Mouse (Mus musculus) ES-CJ7 (cell line): Measurements from ENCODE around the gene Spcs3.
A peak's percentile ranks its signal among the peaks of the same experiment; 100 is the strongest.
"Not testable (repeated sequence)": the region's sequence is repeated elsewhere in the genome, so short reads cannot be mapped to it uniquely, and the experiment has no call there.

Source experiments
- DNase-seq: peaks from one replicate; pipeline ENCODE4 v3.0.0; 2011; ENCODE audit warnings: low read depth, low spot score

The Spcs3 gene

DNA sequence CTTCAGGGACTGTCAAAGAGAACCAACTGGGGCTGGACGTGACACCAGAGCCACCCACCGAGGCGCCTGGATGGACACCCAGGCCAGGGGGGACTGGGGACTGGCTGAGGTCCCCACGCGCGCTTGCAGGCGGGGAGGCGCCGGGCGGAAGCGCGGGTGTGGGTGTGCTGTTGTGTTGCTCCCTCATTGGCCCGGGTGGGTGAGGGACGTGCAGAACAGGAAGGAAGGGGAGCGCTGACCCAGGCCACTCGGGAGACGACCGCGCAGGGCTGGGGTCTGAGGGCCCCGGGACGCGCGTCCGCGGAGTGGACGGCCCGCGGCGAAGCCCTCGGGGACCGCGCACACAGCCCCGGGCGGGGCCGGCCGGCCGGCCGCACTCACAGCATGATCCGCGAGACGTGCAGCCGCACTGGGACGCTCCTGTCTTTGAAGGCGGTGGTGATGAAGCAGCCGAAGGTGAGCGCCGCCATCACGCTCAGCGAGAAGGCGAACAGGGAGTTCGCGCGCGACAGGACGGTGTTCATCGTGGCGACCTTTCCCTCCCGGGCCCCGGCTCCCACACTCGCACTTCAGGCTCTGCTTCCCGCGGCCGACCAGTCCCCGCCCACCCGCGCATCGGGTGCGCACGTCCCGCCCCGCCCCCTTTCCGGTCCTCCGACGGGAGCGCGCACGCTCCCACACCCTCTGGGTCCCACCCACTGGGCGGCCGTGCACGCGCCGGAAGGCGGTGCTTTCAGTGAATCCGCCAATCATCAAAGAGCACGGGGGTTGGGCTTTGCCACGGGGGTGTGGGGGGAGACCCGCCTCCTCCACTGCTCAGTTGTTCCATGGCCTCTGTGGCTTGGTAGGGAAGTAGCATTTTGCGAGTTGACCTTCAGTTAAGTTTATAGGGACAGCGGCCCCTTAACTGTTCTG is at the start of gene Spcs3, which contains the start of gene Asb5:
Gene Spcs3 (minus strand): TSS at position 617 of the 915 bp plus-strand sequence.
Gene Asb5 (plus strand): TSS at position 199 of the 915 bp plus-strand sequence.
- DNase-seq: peak; percentile 96

DNA sequence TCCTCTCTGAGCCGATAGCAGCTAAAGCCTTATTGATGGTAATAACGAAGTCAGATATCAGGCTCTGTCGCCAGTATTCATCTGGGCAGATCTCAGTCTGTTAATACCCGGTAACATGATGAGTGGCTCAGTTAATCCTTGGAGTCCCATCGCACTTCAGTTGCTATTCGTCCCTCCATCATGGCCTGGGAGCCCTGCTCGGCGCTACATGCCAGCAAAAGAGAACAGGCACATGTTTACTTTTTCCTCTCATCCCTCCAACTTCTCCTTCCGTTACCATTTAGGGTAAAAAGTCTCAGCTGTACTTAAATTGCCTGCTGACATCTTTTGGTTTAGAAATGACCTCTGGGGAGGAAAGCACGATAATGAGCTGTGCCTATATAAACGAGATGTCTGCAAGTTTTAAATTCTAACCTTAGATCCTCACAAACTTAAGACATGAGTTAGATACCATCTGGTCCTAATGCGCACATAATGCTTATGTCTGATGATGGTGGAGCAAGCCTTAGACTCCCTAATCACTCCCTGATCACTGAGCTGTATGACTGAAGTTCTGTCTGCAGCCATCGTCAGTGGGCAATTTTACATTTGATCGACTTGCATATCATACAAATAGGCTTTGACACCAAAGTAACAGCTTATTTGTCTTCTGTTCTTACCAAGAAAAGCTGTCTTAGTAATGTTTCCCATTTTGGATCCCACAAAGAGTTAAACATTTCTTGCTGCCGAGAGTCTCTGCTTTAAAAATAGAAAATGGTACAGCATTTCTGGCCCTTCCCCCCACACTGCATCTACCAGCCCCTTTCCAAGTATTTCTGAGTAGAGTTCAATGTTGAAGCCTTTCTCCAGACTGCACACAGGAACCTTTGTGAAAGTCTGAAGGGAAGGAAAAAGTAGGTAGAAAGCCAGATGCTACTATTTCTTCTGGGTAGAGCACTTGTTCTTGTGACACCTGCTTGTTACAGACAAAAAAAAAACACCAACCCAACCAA is 41.1 kb upstream of the Spcs3 start:
- DNase-seq: no peak

DNA sequence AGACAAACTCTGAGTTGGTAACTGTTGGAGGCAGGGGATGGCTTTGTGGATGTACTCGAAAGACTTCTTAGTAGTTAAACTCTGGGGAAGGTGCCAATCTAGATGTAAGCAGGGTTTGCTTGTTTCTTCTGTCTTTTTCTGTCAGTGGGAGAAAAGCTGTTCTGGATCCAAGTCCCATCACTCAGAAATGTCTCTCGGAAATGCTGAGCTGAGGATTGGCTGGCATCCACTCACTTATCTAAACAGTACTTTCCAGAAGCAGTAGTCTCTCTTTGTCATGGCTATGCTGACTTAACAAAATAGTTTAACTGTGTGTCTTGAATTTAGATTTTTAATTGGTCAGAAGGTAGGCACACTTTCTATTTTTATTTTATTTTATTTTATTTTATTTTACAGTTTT is 37.4 kb upstream of the Spcs3 start:
- no peak for DNase-seq

DNA sequence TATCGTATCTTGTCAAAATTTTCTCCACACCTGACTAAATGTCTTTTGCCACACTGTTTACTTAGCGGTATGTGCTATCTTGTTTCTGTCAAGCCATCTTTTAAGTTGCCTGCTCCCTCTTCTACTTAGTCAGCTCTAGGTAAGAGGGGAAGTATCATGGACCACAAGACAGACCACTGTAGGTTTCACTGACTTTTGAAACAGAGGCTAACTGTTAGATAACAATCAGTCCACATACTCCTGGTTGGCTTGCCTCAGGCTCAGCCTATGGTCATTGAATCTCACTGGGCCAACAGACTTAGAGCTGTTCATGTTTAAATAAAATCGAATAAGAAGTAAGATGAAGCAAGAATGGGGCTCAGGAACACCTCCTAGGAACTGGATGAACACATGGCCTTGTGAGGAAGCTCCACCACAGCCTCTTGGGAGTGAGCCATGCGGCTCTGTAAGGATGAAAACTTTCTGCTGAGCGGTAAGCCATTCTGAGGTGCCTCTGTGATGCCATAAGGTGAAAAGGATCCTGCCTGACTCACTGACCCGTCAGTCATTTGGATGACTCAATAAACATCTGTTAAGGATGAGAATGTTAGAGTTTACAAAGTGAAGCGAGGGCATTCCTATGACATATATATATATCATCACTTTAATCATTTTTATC is 35.9 kb upstream of the Spcs3 start:
- DNase-seq: no peak

DNA sequence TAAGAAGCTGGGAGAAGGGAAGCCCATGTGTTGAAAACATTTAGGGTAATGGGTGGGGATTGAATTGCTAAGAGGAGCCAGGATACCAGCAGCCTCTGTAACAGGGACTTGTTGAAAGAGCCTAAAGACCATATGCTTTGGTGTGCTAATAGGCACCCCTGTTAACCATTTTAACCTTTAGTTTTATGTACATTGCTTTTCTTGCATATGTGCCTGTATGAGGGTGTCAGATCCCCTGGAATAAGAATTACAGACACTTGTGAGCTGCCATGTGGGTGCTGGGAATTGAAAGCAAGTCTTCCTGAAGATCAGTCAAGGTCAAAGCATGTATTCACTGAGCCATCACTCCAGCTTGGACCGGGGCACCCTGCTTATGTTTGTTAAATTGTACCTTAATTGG is 35.4 kb upstream of the Spcs3 start:
- DNase-seq: peak; percentile 57

DNA sequence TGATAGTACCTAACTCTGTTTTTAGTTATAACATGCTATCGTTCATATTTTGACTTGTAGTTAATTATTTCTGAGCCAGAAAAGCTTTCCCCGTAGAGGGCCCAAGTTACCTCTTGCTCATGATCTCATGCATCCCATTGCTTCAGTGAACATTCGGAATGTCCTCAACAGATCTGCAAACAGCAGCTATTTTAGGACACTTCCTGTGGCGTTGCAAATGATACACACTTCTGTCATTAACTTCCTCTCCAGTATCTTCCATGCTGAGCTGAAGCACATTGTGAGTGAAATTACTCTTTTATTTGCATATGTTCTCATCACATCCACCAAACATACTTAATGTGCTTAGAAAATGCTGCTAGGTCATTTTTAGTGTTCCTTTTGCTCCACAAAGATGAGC is 32.3 kb upstream of the Spcs3 start:
- DNase-seq: no peak

DNA sequence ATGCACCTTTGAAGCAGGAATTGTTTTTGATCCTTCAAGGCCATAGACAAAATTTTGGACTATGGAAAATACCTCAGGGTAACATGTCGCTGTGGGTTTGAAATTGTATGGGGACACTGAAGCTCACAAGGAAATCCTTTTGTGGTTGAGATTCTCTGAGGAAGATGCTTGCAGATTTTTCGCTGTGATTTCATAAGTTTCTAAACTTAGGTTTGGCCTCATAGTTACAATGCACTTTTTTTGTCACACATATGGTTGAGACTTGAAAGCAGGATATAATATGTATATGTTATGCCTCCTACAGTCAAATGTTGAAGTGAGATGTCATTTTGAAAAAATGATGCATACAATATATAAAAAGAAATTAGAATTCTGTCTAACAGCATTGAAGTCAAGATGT is 25.1 kb upstream of the Spcs3 start:
- no peak for DNase-seq

DNA sequence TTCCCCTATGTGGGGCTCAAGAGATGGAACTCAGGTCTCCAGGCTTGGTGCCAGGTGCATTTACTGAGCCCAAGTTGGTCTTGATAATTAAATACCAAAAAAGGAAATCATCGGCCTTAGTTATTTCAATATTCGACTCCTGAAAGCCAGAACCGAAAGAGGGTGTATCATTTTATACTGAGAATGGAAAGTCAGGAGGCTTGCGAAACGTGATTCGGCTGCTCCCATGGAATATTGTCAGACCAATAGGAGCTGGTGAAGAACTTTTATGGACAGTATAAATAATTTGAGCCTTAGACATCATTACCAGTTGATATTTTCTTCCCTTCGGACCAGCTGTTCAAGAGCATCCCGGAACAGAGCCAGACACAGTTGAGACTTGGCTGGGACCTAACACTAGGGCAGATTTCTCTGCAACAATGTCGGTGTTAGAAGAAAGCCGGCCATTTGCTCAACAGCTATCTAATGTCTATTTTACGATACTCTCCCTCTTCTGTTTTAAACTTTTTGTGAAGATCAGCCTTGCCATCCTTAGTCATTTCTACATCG is 20.3 kb upstream of the Spcs3 start:
- no peak for DNase-seq

DNA sequence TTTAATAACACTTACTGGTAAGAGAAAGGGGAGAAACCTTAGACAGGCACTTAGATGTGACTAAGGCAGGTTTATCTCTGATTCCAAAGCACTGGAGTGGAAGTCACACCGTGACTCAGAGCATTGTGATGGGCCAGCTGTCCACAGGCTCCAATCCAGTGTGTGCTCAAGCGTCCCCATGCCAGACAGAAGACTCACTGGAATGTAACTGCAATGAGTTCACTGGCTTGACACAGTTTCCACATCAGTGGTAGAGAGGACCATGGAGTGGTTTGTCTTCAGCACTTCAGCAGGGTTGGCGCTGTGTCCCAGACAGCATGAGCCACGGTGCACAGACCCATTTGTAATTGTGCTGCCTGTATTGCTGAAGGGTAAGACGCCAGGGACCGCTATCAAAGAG is 18.6 kb upstream of the Spcs3 start:
- no peak for DNase-seq

DNA sequence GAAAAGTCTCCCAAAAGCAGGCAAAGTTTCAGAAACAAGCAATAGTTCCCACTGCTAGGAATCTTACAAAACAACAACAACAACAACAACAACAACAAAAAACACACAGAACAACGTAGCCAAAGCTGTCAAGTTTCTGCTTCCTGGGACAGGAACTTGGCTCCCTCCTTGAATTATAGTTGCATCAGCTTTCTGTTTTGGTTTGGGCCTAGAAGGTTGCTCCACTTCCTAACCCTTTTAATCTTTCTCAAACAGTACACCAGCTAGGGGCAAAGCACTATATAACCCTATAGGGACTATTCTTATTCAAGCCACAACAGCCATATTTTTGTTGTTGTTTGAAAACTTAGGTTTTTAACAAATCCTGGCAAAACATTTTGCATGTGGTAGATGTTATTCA is 11.5 kb upstream of the Spcs3 start:
- no peak for DNase-seq

DNA sequence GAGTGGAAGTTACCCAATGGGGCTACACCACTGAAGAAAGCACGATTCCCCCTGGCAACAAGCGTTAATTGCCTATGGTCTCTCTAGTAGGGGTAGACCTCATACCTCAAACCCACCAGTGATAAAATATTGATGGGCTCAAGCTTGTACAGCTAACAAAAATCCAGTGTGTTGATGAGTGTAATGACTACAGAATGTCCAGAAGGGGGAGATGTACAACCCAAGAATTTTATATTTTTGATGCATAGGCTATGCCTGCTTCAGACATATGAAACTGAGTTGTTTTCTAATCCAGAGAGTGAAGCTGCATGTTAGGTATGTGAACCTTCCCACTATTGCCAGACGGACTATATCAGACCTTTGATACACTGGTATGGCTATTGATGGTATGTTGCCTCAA is 7.5 kb upstream of the Spcs3 start:
- no peak for DNase-seq

DNA sequence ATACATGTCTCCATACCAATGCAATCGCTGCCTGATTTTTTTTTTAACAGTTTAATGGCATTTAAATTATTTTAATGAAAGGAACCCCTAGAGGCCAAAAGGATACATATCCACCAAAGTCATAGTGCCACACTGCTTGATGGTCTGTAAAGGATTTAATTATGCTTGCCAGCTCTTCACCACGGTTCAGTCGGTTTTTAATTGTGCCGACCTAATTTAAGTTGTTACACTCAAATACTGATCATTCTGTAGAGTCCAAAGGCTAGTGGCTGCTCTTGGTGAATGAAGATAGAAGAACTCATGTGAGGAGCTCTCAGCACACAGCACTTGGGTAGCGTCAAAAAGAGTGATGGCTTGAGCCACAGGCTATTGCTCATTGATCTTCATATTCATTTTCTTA is 5.4 kb upstream of the Spcs3 start:
- DNase-seq: no peak

DNA sequence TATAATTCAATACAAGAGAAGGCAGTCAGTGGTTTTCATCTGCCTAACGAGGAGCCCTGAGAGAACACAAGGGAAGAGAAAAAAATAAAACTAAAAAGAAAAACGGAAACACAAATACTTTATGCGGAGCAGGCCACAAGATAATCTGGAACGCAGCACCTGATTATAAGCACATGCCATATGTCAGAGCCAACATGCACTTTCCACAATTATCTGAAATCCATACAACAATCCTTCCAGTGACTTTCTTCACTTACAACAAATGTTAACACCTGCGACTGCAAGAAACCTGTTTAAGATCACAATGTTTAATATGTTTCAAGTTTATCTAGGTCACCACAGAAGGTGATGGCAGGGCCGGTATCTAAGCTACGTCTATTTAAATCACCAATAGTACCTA is 1.2 kb downstream of the Spcs3 start:
- DNase-seq: no peak

DNA sequence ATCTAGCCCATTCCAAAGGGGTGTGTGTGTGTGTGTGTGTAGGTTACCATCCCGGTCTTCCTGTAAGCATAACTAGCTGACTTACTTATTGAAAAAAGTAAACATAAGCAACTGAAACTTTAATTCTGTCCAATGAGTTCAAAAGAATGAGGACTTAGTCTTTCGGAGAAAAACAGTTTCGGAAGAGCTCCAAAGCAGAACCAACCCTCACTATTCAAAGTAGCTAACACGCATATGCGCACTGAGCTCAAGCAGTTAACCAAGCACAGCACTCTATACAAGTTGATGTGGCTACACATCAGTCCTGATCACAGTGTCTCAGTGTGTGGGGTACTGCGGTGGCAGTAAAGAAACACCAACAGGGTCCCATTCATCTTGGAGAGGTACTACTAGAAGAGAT is 3.1 kb downstream of the Spcs3 start:
- no peak for DNase-seq

DNA sequence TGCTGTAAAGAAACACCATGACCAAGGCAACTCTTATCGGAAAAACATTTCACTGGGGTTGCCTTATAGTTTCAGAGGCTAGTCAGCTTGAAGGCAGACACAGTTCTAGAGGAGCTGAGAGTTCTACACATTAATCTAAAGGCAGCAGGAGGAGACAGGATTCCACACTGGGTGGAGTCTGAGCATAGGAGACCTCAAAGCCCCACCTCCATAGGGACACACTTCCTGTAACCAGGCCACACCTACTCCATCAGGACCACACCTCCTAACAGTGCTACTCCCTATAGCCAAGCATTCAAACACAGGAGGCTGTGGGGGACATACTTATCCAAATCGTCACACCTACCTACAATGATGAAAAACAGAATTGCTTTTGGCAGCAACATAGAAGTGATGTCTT is 4.2 kb downstream of the Spcs3 start:
- peak; percentile 84 for DNase-seq

DNA sequence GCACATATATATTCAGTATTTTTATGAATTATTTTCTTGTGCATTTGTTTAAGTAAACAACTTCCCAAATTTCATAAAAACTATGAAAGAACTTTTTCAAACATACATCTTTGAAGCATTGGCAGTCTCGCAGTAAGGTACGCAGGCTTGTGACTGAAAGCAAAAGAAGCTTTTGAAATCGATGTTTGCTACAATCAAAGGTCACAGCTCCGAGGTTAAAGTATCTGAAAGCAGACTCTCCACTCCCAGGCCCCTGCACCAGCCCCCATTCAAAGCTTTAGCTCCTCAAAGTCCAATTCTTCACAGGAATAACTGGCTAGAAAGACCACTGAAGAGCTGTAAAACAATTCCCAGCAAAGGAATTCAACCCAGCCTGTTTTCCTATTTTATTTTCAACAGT is 9.3 kb downstream of the Spcs3 start:
- no peak for DNase-seq

DNA sequence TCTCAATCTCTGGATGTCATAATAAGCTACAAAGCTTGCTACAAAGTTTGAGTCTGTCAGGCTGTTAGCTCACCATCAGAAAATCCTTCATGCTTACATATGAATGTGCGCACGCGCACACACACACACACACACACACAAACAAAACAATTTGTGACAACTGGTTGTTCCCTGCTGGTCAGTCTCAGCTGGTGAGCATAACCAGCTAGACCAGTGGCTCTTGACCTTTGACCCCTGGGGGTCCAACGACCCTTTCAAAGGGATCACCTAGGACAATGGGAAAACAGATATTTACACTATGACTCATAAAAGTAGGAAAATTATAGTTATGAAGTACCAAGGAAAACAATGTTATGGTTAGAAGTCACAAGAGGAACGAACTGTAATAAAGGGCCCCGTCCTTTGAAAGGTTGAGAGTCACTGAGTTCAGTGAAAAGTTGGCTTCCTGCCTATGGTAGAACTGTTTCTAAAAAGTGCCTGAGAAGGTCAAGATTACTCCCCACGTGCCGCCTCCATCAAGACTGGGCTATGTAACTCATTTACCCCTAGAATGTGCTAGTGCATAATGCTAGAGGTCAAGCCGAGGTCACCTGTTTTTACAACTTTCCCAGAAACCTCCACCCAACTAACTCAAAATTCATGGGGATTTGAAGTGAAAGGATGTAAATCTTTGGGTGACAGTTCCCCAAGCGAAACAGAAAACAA is 10.9 kb downstream of the Spcs3 start:
- no peak for DNase-seq

DNA sequence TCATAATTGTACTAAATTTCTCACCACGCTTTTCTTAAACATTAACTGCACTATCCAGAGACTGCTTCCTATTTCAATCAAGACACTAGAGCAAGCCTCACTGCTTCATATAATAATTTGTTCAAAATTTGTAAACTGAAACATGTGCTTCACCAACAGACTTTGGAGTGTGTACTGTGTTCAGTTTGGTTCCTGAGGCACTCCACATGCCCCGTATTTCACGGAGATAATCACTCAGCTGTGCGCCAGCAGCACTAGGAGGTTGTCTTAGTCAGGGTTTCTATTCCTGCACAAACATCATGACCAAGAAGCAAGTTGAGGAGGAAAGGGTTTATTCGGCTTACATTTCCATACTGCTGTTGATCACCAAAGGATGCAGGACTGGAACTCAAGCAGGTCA is 17.6 kb downstream of the Spcs3 start:
- DNase-seq: not testable (repeated sequence)

DNA sequence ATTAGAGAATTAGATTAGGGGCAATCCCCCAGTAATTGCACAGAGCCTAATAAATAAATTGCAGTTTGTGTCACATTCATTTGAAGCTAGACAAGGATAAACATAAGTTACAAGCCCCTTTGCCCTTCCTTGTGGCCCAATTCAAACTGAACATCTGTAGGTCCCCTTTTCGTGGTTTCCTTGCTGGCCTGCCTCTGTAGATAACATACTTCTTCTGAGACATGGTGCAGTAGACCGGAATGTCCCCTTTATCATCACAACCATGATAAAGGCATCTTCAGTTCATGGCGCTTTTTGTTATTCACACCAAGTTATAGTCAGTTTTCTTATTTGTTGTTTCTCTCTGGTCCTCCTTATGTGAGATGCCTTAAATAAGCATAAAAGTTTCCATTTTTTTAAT is 18.0 kb downstream of the Spcs3 start:
- DNase-seq: no peak

DNA sequence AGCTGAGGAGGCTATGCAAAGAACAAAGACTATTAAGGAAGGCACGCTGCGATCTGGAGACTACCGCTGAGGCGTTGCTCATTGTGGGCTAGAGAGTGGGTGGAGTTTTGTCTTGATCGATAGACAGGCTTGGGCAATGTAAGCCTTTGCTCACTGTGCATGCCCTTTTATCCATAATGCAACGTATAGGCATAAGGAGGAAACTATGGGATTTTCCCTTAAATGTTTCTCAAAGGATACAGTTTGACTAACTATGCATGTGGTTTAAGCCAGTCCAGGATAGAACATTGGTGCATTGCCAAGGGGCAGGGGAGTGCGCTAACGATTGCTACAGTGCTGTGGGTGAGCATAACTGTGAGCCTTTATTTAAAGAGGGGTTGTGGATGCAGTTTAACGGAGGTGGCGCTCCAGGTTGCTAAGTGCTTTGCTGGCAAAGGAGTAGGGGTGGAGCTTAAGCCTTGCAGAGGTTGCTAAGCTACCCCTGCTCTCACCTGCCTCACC is 20.5 kb downstream of the Spcs3 start:
- DNase-seq: peak; percentile 45

DNA sequence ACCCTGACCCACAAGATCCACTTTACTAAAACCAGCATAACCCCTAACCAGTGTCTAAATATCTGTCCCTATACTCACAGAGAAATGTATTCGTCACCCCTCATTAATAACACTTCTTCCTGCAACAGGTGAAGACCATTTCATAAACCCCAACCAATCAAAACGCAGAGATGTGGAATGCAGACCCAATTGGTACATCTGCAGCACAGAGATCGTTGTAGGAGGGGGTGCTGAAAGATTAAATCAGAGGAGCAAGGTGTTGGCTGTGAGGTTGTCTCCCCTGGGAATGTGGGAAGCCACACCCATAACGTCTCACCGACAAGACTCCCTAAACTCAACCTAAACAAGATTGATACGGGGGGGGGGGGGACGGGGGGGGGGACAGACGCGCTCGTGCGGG is 21.0 kb downstream of the Spcs3 start:
- no peak for DNase-seq
